Mouse (Mus musculus): Measurements from ENCODE around the gene Ddx54.
A peak's percentile ranks its signal among the peaks of the same experiment; 100 is the strongest.

The Ddx54 gene

DNA sequence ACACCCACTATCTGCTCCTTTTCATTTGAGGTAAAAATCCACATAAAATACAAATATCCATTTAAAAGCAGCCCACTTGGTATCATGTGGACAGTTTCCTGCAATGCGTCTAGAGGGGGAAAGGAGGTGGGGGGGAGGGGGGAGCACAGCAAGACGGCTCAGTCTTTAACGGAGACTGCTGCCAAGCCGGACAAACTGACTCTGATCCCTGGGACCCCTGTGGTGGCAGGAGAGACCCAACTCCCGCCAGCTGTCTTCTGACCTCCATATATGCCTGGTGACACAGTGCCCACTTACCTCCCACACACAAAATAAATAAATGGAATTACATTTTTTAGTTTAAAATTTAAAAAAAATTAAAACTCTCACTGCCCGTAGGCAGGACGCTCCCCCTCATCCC, 9.0 kb upstream of the Ddx54 start:
- Histone ChIP-seq H3K27me3 (ENCODE audit: insufficient read depth, low read length) (no peaks in the 10 kb centered on the region), H3K4me3 (replicated peaks; ENCODE audit: low read length) (no peak overlapping the region), H3K36me3 (ENCODE audit: insufficient read depth, low read length) (peaks cover 14% of the 10 kb centered on the region), H3K9me3 (ENCODE audit: low read length) (no peaks in the 10 kb centered on the region), H3K4me1 (replicated peaks; ENCODE audit: low read depth, low read length) (peaks cover 61% of the 10 kb centered on the region)
- no peak for TF ChIP-seq CTCF (conservative IDR thresholded peaks at IDR 0.05; ENCODE audit: low read length)
- no peak for TF ChIP-seq POU5F1 (IDR thresholded peaks at IDR 0.05; ENCODE audit: borderline replicate concordance, low read length)
- TF ChIP-seq NANOG (IDR thresholded peaks at IDR 0.05; ENCODE audit: borderline replicate concordance, low read length): no peak

- H3K4me3 ChIP-seq (replicated peaks; ENCODE audit: low read length): peak overlapping the region; percentile 72
- H3K27me3 ChIP-seq (ENCODE audit: insufficient read depth, low read length): no peaks in the 10 kb centered on the region
- TF ChIP-seq NANOG (IDR thresholded peaks at IDR 0.05; ENCODE audit: borderline replicate concordance, low read length) (no peak), POU5F1 (IDR thresholded peaks at IDR 0.05; ENCODE audit: borderline replicate concordance, low read length) (no peak), CTCF (conservative IDR thresholded peaks at IDR 0.05; ENCODE audit: low read length) (peak; percentile 68)
- peaks cover 73% of the 10 kb centered on the region for H3K4me1 ChIP-seq (replicated peaks; ENCODE audit: low read depth, low read length)
- H3K36me3 ChIP-seq (ENCODE audit: insufficient read depth, low read length): peaks cover 28% of the 10 kb centered on the region
- H3K9me3 ChIP-seq (ENCODE audit: low read length): no peaks in the 10 kb centered on the region
Observed at GRCm38 (mm10) chr5:120604839-120605238, 7.7 kb upstream of the Ddx54 start.

- H3K9me3 ChIP-seq (ENCODE audit: low read length): no peaks in the 10 kb centered on the region
- H3K4me3 ChIP-seq (replicated peaks; ENCODE audit: low read length): peak overlapping the region; percentile 72
- no peaks in the 10 kb centered on the region for H3K27me3 ChIP-seq (ENCODE audit: insufficient read depth, low read length)
- peaks cover 77% of the 10 kb centered on the region for H3K4me1 ChIP-seq (replicated peaks; ENCODE audit: low read depth, low read length)
- peaks cover 32% of the 10 kb centered on the region for H3K36me3 ChIP-seq (ENCODE audit: insufficient read depth, low read length)
- TF ChIP-seq POU5F1 (IDR thresholded peaks at IDR 0.05; ENCODE audit: borderline replicate concordance, low read length) (no peak), NANOG (IDR thresholded peaks at IDR 0.05; ENCODE audit: borderline replicate concordance, low read length) (no peak), CTCF (conservative IDR thresholded peaks at IDR 0.05; ENCODE audit: low read length) (no peak)
Observed at GRCm38 (mm10) chr5:120605241-120605661, 7.3 kb upstream of the Ddx54 start.

DNA sequence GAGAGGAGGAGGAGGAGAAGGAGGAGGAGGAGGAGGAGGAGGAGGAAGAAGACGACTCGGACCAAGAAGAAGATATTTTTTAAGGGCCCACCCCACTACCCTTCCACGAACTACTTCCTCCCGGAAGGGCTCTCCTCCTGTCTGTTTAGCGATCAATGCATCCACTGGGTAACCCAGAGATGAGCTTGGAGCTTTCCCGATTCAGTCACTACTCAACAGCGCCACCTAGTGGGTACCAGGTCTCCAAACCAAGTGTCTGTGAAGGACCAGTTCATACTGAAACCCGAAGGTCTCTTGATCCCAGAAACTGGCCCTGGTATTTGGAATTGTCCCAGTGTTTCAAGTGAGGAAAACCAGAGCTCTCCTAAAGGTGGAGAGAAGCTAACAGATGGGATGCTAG, 6.9 kb upstream of the Ddx54 start:
- no peaks in the 10 kb centered on the region for H3K9me3 ChIP-seq (ENCODE audit: low read length)
- peaks cover 78% of the 10 kb centered on the region for H3K4me1 ChIP-seq (replicated peaks; ENCODE audit: low read depth, low read length)
- H3K27me3 ChIP-seq (ENCODE audit: insufficient read depth, low read length): no peaks in the 10 kb centered on the region
- TF ChIP-seq NANOG (IDR thresholded peaks at IDR 0.05; ENCODE audit: borderline replicate concordance, low read length): no peak
- no peak for TF ChIP-seq POU5F1 (IDR thresholded peaks at IDR 0.05; ENCODE audit: borderline replicate concordance, low read length)
- peak; percentile 82 for TF ChIP-seq CTCF (conservative IDR thresholded peaks at IDR 0.05; ENCODE audit: low read length)
- peak overlapping the region; percentile 74 for H3K4me3 ChIP-seq (replicated peaks; ENCODE audit: low read length)
- peaks cover 35% of the 10 kb centered on the region for H3K36me3 ChIP-seq (ENCODE audit: insufficient read depth, low read length)

- H3K27me3 ChIP-seq (ENCODE audit: insufficient read depth, low read length): no peaks in the 10 kb centered on the region
- H3K4me1 ChIP-seq (replicated peaks; ENCODE audit: low read depth, low read length): peaks cover 77% of the 10 kb centered on the region
- H3K36me3 ChIP-seq (ENCODE audit: insufficient read depth, low read length): peaks cover 42% of the 10 kb centered on the region
- no peak for TF ChIP-seq CTCF (conservative IDR thresholded peaks at IDR 0.05; ENCODE audit: low read length)
- no peak for TF ChIP-seq NANOG (IDR thresholded peaks at IDR 0.05; ENCODE audit: borderline replicate concordance, low read length)
- no peak for TF ChIP-seq POU5F1 (IDR thresholded peaks at IDR 0.05; ENCODE audit: borderline replicate concordance, low read length)
- peak overlapping the region; percentile 74 for H3K4me3 ChIP-seq (replicated peaks; ENCODE audit: low read length)
- H3K9me3 ChIP-seq (ENCODE audit: low read length): no peaks in the 10 kb centered on the region
Observed at GRCm38 (mm10) chr5:120606590-120607200, 5.8 kb upstream of the Ddx54 start.

- Histone ChIP-seq H3K36me3 (ENCODE audit: insufficient read depth, low read length) (peaks cover 38% of the 10 kb centered on the region), H3K4me3 (replicated peaks; ENCODE audit: low read length) (no peak overlapping the region)
Observed at GRCm38 (mm10) chr5:120607335-120607734, 5.2 kb upstream of the Ddx54 start.

GRCm38 (mm10) chr5:120609246-120609775, 3.2 kb upstream of the Ddx54 start:
- TF ChIP-seq POU5F1 (IDR thresholded peaks at IDR 0.05; ENCODE audit: borderline replicate concordance, low read length): no peak
- TF ChIP-seq NANOG (IDR thresholded peaks at IDR 0.05; ENCODE audit: borderline replicate concordance, low read length): no peak
- TF ChIP-seq CTCF (conservative IDR thresholded peaks at IDR 0.05; ENCODE audit: low read length): no peak
- peak overlapping the region; percentile 13; the same call in 1 of the 2 replicates for H3K4me3 ChIP-seq (replicated peaks; ENCODE audit: low read length)
- H3K9me3 ChIP-seq (ENCODE audit: low read length): no peaks in the 10 kb centered on the region
- peaks cover 35% of the 10 kb centered on the region for H3K36me3 ChIP-seq (ENCODE audit: insufficient read depth, low read length)
- H3K4me1 ChIP-seq (replicated peaks; ENCODE audit: low read depth, low read length): peaks cover 72% of the 10 kb centered on the region
- H3K27me3 ChIP-seq (ENCODE audit: insufficient read depth, low read length): no peaks in the 10 kb centered on the region

More at GRCm38 (mm10) chr5:120607335-120607734, 5.2 kb upstream of the Ddx54 start:
- Histone ChIP-seq H3K27me3 (ENCODE audit: insufficient read depth, low read length) (no peaks in the 10 kb centered on the region), H3K4me1 (replicated peaks; ENCODE audit: low read depth, low read length) (peaks cover 76% of the 10 kb centered on the region), H3K9me3 (ENCODE audit: low read length) (no peaks in the 10 kb centered on the region)
- TF ChIP-seq CTCF (conservative IDR thresholded peaks at IDR 0.05; ENCODE audit: low read length): no peak
- TF ChIP-seq NANOG (IDR thresholded peaks at IDR 0.05; ENCODE audit: borderline replicate concordance, low read length): no peak
- no peak for TF ChIP-seq POU5F1 (IDR thresholded peaks at IDR 0.05; ENCODE audit: borderline replicate concordance, low read length)

DNA sequence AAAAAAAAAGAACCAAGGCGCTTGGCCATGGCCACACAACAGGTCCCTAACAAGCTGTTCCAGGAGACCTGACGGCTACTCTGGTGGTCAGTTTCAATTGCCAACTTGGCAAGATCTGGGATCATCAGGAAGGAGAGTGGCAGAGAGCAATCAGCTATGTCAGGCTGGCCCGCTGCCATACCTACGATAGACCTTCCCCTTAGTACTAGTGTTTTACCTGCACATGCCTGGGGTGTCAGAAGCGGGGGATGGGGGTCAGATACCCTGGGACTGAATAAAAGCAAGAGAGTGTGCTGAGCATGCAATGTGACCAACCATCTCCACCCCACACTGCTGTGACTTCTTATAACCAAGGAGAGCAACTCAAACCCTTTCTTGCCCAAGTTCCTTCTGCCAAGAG, 1.6 kb upstream of the Ddx54 start:
- no peaks in the 10 kb centered on the region for H3K27me3 ChIP-seq (ENCODE audit: insufficient read depth, low read length)
- H3K9me3 ChIP-seq (ENCODE audit: low read length): no peaks in the 10 kb centered on the region
- H3K36me3 ChIP-seq (ENCODE audit: insufficient read depth, low read length): peaks cover 46% of the 10 kb centered on the region
- peaks cover 80% of the 10 kb centered on the region for H3K4me1 ChIP-seq (replicated peaks; ENCODE audit: low read depth, low read length)
- TF ChIP-seq CTCF (conservative IDR thresholded peaks at IDR 0.05; ENCODE audit: low read length): no peak
- no peak for TF ChIP-seq POU5F1 (IDR thresholded peaks at IDR 0.05; ENCODE audit: borderline replicate concordance, low read length)
- no peak for TF ChIP-seq NANOG (IDR thresholded peaks at IDR 0.05; ENCODE audit: borderline replicate concordance, low read length)
- H3K4me3 ChIP-seq (replicated peaks; ENCODE audit: low read length): peak overlapping the region; percentile 97
